Mouse (Mus musculus) embryo, embryonic 11 days (tissue): ENCODE measurements at regions not wholly inside any gene's neighbourhood (a gene's known extent, or its start where the extent isn't known, plus 50 kb on each side); places are given as distances from the start of the nearest gene placed in this dataset.

ENCODE experiments used
- DNase-seq: peaks from one replicate; pipeline ENCODE4 v3.0.0-alpha.2; 2015

DNA sequence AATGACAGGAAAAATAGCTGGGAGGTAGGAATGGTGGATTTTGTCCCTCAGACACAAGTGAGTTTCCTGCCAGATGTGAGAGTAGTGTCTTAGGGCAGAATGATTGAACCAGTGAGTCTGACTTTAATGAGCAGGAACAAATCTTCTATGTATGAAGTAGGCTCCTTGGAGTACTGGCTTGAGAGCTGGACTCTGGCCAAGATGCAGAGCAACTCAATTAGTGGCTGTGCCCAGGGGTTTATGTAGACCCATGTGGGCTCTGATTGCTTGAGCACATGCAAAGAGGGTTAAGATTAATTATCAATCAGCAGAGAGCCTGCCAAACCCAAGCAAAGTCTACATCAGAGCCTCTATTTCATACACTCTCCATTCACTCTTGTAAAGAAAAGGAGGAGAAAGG lies 92.9 kb upstream of the Htr1b start:
- peak; percentile 1 for DNase-seq

DNA sequence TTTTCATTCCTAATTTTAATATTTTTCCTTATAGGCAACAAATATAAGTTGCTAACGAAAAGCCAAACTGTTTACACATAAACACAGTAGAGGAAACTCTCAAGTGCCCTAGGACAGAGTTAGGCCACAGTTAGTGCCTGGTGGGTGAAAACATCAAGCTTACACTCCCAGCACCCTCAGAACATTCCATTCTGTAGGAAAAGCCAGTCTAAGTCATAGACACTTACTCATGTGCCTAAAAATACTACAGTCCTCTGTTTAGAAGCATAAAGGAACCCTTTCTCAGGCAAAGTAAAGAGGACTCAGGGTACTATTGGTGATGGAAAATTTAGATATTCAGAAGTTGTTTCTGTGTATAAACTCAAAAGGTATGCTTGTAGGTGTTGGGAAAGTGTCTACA lies 86.5 kb upstream of the Htr1b start:
- no peak for DNase-seq

DNA sequence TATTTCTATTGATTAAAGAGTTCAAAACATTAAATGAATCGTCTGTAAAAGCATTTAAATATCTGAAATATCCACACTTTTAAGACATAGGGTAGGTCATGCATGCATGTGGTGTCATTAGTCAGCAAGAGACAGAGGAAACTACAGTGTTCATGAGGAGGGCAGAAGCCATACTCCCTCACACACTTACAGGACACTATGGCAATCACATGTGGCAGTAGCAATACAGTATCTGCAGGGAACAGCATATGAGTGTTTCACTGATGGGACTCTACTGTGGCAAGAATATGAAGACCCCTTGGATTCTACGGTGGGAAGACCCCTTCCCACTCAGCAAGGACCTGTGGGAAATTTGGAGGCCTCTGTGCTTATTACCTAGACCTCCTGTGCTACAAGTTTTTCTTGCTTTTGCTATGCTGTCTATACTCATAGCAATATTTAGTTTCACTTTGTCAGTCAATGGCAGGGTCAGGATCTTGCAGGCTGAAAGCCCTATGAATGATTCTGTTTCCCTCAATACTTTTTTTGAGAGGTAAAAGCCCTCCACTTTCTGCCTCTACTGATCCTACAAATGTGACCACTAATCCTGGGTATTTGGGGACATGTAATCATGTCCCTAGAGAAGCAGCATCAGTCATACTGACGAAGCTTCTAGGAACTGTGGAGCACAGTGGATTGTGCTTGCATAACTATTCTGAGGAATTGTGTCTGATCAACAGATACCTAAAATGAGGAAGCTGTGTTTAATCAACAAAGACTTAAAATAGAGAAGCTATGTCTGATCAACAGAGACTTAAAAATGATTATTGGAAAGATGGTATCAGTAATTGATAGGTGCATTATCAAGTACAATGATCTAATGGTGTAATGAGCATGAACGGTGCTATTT lies 83.6 kb upstream of the Htr1b start:
- no peak for DNase-seq

DNA sequence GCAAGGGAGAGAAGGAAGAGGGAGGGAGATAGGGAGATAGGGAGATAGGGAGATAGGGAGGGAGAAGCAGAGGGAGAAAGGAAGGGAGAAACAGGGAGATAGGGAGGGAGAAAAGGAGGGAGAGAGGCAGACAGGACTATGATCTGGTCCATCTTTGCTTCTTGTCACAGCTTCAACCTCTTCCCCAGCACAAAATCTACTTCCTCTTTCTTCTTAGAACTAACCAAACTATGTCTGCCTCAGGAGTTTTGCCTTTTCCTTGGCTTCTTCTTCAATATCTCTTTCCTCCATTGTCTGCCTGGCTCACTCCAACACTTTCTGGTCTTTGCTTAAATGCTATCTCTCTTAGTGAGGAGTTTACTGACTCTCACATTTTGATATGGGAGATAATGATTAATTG lies 57.7 kb upstream of the Htr1b start:
- no peak for DNase-seq

DNA sequence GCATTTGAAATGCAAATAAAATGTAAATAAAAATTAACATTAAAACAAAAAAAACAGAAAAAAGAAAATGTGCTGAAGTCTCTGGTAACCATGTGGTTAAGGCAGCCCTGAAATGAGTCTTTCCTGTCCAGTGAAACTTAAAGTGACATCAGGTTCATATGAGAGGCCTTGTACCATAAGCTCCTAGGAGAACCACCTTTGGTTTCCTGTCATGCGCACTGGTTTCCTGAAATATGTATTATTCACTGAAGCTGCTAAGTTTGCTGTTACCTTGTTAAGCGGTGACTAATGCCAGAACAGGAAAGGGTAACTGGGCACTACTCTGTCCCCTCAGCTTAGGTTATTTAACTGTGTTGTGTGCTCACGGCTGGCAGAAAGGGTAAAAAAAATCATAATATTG lies 56.1 kb upstream of the Htr1b start:
- no peak for DNase-seq
